Comparison of ENCODE assay signal across 25 mouse cellular contexts in the genomic region with DNA sequence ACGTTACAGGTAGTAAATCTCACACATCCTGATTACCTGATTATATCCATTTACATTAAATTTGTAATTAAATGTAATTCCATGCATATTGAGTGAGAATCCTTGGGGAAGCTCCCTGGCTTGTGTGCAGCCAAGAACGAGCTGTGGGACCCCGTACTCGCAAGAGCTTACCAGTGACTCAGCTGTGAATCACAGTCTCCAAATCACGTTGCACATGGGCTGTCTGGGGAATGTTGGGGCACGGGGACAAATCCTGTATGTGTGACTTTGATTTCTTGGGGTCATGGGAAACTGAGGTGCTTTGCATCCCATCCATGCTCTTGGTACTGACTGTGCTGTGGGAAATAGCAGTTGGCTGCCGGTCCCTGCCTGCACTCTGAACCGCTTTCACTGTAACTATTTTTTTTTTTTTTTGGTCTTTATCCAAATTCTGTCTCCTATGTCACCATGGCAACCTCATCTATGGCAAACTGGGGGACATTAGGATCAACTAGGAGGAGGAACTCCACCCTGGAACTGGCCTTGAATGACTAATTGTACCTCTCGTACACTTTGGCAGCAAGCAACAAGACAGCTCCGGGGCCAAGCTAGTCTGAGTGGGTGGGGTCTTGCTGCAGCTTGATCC. TPM values are rescaled to one million over a fixed set of nuclear protein-coding genes. Genes with fewer than 3 reads are reported as not detected.
DNase-seq lines count a peak whose midpoint lies in the region; ATAC-seq and TF ChIP-seq lines count a peak whose summit lies in the region.
"Had no signal": no experiment of that assay in that cellular context is flagged by ENCODE, and none has a peak within 500 bp of the region (broad histone marks: within the 10 kb centered on the region; RNA-seq: fewer than 3 reads in every experiment).

No protein-coding gene starts in this region.

- H3K4me3 ChIP-seq in hindbrain, embryonic 16.5 days (ENCODE audit: low read length), result no peak overlapping the region
- no peak overlapping the region for H3K4me3 ChIP-seq in olfactory bulb, adult 2 months (ENCODE audit: insufficient read depth, low read depth, low read length)
- H3K4me3 ChIP-seq: erythroblast, embryonic 14.5 days; neural tube, embryonic 12.5 days had no signal

- peaks cover 10% of the 10 kb centered on the region for H3K27me3 ChIP-seq in hindbrain, embryonic 16.5 days (replicated peaks; ENCODE audit: control insufficient read depth, insufficient read depth, low read length)

- no peak for TF ChIP-seq CTCF in olfactory bulb, adult 2 months (IDR thresholded peaks at IDR 0.05; ENCODE audit: insufficient read depth, low read depth, low read length)

- no peaks in the 10 kb centered on the region for H3K36me3 ChIP-seq in hindbrain, embryonic 16.5 days (ENCODE audit: control insufficient read depth, insufficient read depth, low read length)
- H3K36me3 ChIP-seq: neural tube, embryonic 12.5 days had no signal

- H3K27ac ChIP-seq in hindbrain, embryonic 16.5 days (ENCODE audit: low read depth, low read length), result no peak overlapping the region
- H3K27ac ChIP-seq in olfactory bulb, adult 2 months (ENCODE audit: insufficient read depth, low read depth, low read length), result 0 out of 2 replicates have a peak overlapping the region, but pooled peaks have one; percentile 20
- H3K27ac ChIP-seq: neural tube, embryonic 12.5 days had no signal

- peak; percentile 13 for DNase-seq in adrenal gland, postnatal 14 days
- DNase-seq in adrenal gland, postnatal 4 days (ENCODE audit: low spot score in 2 of 2), result no peak
- DNase-seq in right cerebral cortex, adult 18-20 months, result peak; percentile 28
- DNase-seq in right cerebral cortex, postnatal 14 days, result no peak
- DNase-seq in gastrocnemius, adult 18-20 months (ENCODE audit: low spot score), result no peak
- DNase-seq in cerebellum, postnatal 4 days (ENCODE audit: low spot score in 2 of 2), result no peak
- DNase-seq: cerebellum, adult 18-20 months; cerebellum, postnatal 36 days; heart, postnatal 4 days; kidney, adult 18-20 months; kidney, postnatal 14 days; left cerebral cortex, postnatal 4 days; lung, adult 2 months; lung, postnatal 36 days had no signal

- peak; percentile 74 for ATAC-seq in hindbrain, embryonic 16.5 days

- H3K4me1 ChIP-seq in hindbrain, embryonic 16.5 days (ENCODE audit: control insufficient read depth, insufficient read depth, low read depth, low read length), result peaks cover 9% of the 10 kb centered on the region
- peaks cover 17% of the 10 kb centered on the region for H3K4me1 ChIP-seq in olfactory bulb, adult 2 months (ENCODE audit: control insufficient read depth, insufficient read depth, low read length)
- H3K4me1 ChIP-seq: neural tube, embryonic 12.5 days had no signal

- no peak for TF ChIP-seq POLR2A in olfactory bulb, adult 2 months (IDR thresholded peaks at IDR 0.05; ENCODE audit: insufficient read depth, low read depth, low read length)

- no peak overlapping the region for H3K9ac ChIP-seq in hindbrain, embryonic 16.5 days (ENCODE audit: low read depth, low read length)
- H3K9ac ChIP-seq: neural tube, embryonic 12.5 days had no signal

- H3K9me3 ChIP-seq in hindbrain, embryonic 16.5 days (ENCODE audit: control insufficient read depth, low read length), result no peaks in the 10 kb centered on the region

- 34% methylated on average over 10 of the region's 10 CpGs for WGBS in hindbrain, embryonic 16.5 days
- 26% methylated on average over 10 of the region's 10 CpGs for WGBS in olfactory bulb, adult 2 months

- no peak overlapping the region for H3K4me2 ChIP-seq in hindbrain, embryonic 16.5 days (ENCODE audit: low read length)
- H3K4me2 ChIP-seq: liver, embryonic 11.5 days; neural tube, embryonic 12.5 days had no signal

RNA-seq across cellular contexts. Expression of gene A230072I06Rik, which starts 19.8 kb away (rescaled TPM):
- not detected in 2 replicates for total RNA-seq in adrenal gland, postnatal 14 days (2021)
- not detected for total RNA-seq in adrenal gland, postnatal 4 days (2021)
- 0.08 TPM in 1 of 2 replicates, not detected in the other for polyA plus RNA-seq in hindbrain, embryonic 16.5 days (2015; fragmentation: Nextera tagmentation; extraction: Ambion mirVana)
- polyA plus RNA-seq in olfactory bulb, adult 2 months (2012; ENCODE audit: insufficient read depth, insufficient read length, low replicate concordance, missing spikeins), result not detected in 2 replicates
- not detected for total RNA-seq in gastrocnemius, adult 18-20 months (2021)
- total RNA-seq: granulocyte monocyte progenitor cell, adult 5-6 weeks; heart, postnatal 4 days; layer of hippocampus, adult 8-10 months; left cerebral cortex, adult 18-20 months had no signal
- polyA plus RNA-seq: embryonic facial prominence, embryonic 11.5 days; erythroblast, embryonic 14.5 days; heart, embryonic 14.5 days; liver, embryonic 11.5 days; lung, adult 2 months; neural tube, embryonic 12.5 days; thymus, postnatal 0 days had no signal

Comparison
In these comparisons a context has a peak if more than half of its experiments do, and no peak if none do; other contexts are left out.
1. DNase-seq: peak in adrenal gland, postnatal 14 days (single experiment) and right cerebral cortex, adult 18-20 months (single experiment); none in adrenal gland, postnatal 4 days (0 of 2), right cerebral cortex, postnatal 14 days (single experiment), gastrocnemius, adult 18-20 months (single experiment) and cerebellum, postnatal 4 days (0 of 2).